Comparison of ENCODE assay signal across 8 mouse cellular contexts in genomic region chr2:19301251-19301650, GRCm38 (mm10).
DNase-seq lines count a peak whose midpoint lies in the region; ATAC-seq lines count a peak whose summit lies in the region.

No protein-coding gene starts in this region.

- H3K9ac ChIP-seq in heart, embryonic 15.5 days: no peak overlapping the region
- H3K9ac ChIP-seq in hindbrain, embryonic 14.5 days: no peak overlapping the region

- H3K27ac ChIP-seq in heart, embryonic 15.5 days: no peak overlapping the region
- no peak overlapping the region for H3K27ac ChIP-seq in hindbrain, embryonic 14.5 days

- H3K4me1 ChIP-seq in heart, embryonic 15.5 days (replicated peaks): no peaks in the 10 kb centered on the region
- no peaks in the 10 kb centered on the region for H3K4me1 ChIP-seq in hindbrain, embryonic 14.5 days (replicated peaks; ENCODE audit: control insufficient read depth, insufficient read depth, low read length)

- peak; percentile 10 to 53 for DNase-seq in adrenal gland, adult (ENCODE audit: inconsistent age in 2 of 2, low spot score in 1 of 2)
- no peak for DNase-seq in adrenal gland, postnatal 4 days (ENCODE audit: low spot score in 2 of 2)
- peak; percentile 82 for DNase-seq in 416B (ENCODE audit: low read depth)
- DNase-seq in hindbrain, embryonic 14.5 days (ENCODE audit: low spot score): no peak
- DNase-seq in layer of hippocampus, adult 11-12 months (ENCODE audit: low spot score): no peak
- no peak for DNase-seq in retina, postnatal 1 day

- no peaks in the 10 kb centered on the region for H3K36me3 ChIP-seq in heart, embryonic 15.5 days
- H3K36me3 ChIP-seq in hindbrain, embryonic 14.5 days (replicated peaks; ENCODE audit: control insufficient read depth, insufficient read depth): no peaks in the 10 kb centered on the region

- no peak overlapping the region for H3K4me3 ChIP-seq in heart, embryonic 15.5 days
- no peak overlapping the region for H3K4me3 ChIP-seq in hindbrain, embryonic 14.5 days (replicated peaks; ENCODE audit: low read length)

- H3K27me3 ChIP-seq in heart, embryonic 15.5 days: no peaks in the 10 kb centered on the region
- no peaks in the 10 kb centered on the region for H3K27me3 ChIP-seq in hindbrain, embryonic 14.5 days (ENCODE audit: control insufficient read depth, insufficient read depth, low read length)

- ATAC-seq in heart, embryonic 15.5 days (replicated peaks; ENCODE audit: insufficient number of reproducible peaks, insufficient read depth, low FRiP score, low read depth): no peak
- peak; percentile 38; the same call in 1 of the 2 replicates for ATAC-seq in monocyte, adult 5-6 weeks (replicated peaks; ENCODE audit: insufficient number of reproducible peaks, low FRiP score, low TSS enrichment, poor library complexity, severe bottlenecking)
- no peak for ATAC-seq in hindbrain, embryonic 14.5 days (ENCODE audit: low FRiP score)

- 13% methylated on average over 6 of the region's 6 CpGs for WGBS in heart, embryonic 15.5 days
- WGBS in hindbrain, embryonic 14.5 days: 17% methylated on average over 6 of the region's 6 CpGs

- H3K4me2 ChIP-seq in heart, embryonic 15.5 days: peak overlapping the region; percentile 10; the same call in 1 of the 2 replicates
- no peak overlapping the region for H3K4me2 ChIP-seq in hindbrain, embryonic 14.5 days (replicated peaks)

- no peaks in the 10 kb centered on the region for H3K9me3 ChIP-seq in heart, embryonic 15.5 days (replicated peaks)
- no peaks in the 10 kb centered on the region for H3K9me3 ChIP-seq in hindbrain, embryonic 14.5 days (ENCODE audit: control insufficient read depth, low read length)

Comparison
In these comparisons a context has a peak if more than half of its experiments do, and no peak if none do; other contexts are left out.
1. DNase-seq: peak in adrenal gland, adult (2 of 2) and 416B (single experiment); none in adrenal gland, postnatal 4 days (0 of 2), hindbrain, embryonic 14.5 days (single experiment), layer of hippocampus, adult 11-12 months (single experiment) and retina, postnatal 1 day (single experiment).